Mouse (Mus musculus): ENCODE measurements around the gene Zfyve28. TPM values are rescaled to one million over a fixed set of nuclear protein-coding genes. Genes with fewer than 3 reads are reported as not detected.

Gene Zfyve28
- polyA plus RNA-seq, 1 experiment from 2014 or later: 0.29 TPM

DNA sequence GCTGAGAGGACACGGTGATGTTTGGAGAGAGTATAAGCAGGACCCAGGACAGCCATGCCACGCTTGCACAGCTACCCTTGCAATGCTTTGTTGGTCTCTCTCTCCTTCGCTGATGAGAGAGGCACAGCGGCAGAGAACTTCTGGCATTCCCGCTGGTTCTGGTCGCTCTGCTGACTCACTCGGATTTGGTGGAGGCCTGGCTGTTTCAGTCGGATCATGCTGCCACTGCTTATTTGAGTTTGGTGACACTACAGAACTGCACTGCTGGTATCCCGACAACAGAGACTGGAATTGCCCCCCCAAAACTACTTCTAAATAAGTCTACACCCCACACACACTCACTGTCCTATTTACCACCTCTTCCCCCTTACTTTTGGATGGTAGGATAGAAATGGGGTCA is 9.0 kb downstream of the Zfyve28 start:
- Histone ChIP-seq H3K9me3 (replicated peaks; ENCODE audit: control insufficient read depth, low read length) (no peaks in the 10 kb centered on the region), H3K9ac (ENCODE audit: low read depth, low read length) (no peak overlapping the region), H3K4me2 (no peak overlapping the region), H3K36me3 (ENCODE audit: control insufficient read depth, insufficient read depth, low read length) (no peaks in the 10 kb centered on the region), H3K27ac (ENCODE audit: low read depth, low read length) (no peak overlapping the region), H3K4me3 (ENCODE audit: low read depth, low read length) (no peak overlapping the region), H3K4me1 (ENCODE audit: control insufficient read depth, insufficient read depth, low read length) (no peaks in the 10 kb centered on the region; the same call in 1 of the 2 replicates), H3K27me3 (ENCODE audit: control insufficient read depth, insufficient read depth, low read length) (no peaks in the 10 kb centered on the region; the same call in 1 of the 2 replicates)
- WGBS (ENCODE audit: insufficient replicate concordance): 72% methylated on average over 9 of the region's 9 CpGs
- no peak for ATAC-seq (replicated peaks; ENCODE audit: insufficient number of reproducible peaks, low FRiP score, low TSS enrichment)

DNA sequence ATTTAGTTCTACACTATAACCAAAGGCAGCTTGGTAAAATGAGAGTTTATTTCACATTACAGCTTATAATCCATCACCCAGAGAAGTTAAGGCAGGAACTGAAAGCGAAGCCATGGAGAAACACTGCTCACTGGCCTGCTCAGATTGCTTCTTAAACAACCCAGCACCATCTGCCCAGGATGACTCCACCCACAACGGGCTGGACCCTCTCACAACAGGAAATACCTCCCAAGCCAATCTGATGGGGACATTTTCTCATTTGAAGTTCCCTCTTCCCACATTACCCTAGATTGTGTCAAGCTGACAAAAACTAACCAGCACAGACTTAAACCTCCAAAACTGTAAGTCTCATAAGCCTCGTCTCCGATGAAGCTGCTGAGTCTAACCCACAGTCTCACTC is 10.2 kb downstream of the Zfyve28 start:
- no peak for ATAC-seq (replicated peaks; ENCODE audit: insufficient number of reproducible peaks, low FRiP score, low TSS enrichment)

DNA sequence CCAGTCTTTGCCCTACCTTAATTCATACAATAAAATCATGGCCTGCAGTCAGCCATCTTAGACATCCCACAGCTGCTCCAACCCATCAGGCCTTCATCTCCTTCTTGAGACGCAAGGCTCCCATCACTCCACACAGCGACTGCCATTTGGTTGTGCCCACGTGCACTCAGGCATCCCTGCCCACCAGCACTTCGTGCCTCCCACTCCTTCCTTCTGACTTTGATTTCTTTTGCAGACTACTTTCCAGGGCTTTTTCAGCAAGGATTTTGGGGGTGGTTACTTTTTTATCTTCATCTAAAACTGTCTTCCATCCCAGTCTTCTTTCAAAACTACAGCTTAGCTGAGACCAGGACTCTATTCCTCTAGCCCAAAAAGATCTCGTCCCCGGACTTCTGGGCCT is 11.5 kb downstream of the Zfyve28 start:
- no peaks in the 10 kb centered on the region; the same call in 1 of the 2 replicates for H3K4me1 ChIP-seq (ENCODE audit: control insufficient read depth, insufficient read depth, low read length)
- no peak overlapping the region for H3K4me3 ChIP-seq (ENCODE audit: low read depth, low read length)
- H3K27ac ChIP-seq (ENCODE audit: low read depth, low read length): no peak overlapping the region
- no peaks in the 10 kb centered on the region for H3K9me3 ChIP-seq (replicated peaks; ENCODE audit: control insufficient read depth, low read length)
- no peak for ATAC-seq (replicated peaks; ENCODE audit: insufficient number of reproducible peaks, low FRiP score, low TSS enrichment)
- H3K9ac ChIP-seq (ENCODE audit: low read depth, low read length): no peak overlapping the region
- no peaks in the 10 kb centered on the region; the same call in 1 of the 2 replicates for H3K27me3 ChIP-seq (ENCODE audit: control insufficient read depth, insufficient read depth, low read length)
- 73% methylated on average over 6 of the region's 6 CpGs for WGBS (ENCODE audit: insufficient replicate concordance)
- no peaks in the 10 kb centered on the region for H3K36me3 ChIP-seq (ENCODE audit: control insufficient read depth, insufficient read depth, low read length)
- no peak overlapping the region for H3K4me2 ChIP-seq

More for the DNA sequence above, 10.2 kb downstream of the Zfyve28 start:
- Histone ChIP-seq H3K9ac (ENCODE audit: low read depth, low read length) (no peak overlapping the region), H3K36me3 (ENCODE audit: control insufficient read depth, insufficient read depth, low read length) (no peaks in the 10 kb centered on the region), H3K27me3 (ENCODE audit: control insufficient read depth, insufficient read depth, low read length) (no peaks in the 10 kb centered on the region; the same call in 1 of the 2 replicates), H3K4me3 (ENCODE audit: low read depth, low read length) (no peak overlapping the region), H3K9me3 (replicated peaks; ENCODE audit: control insufficient read depth, low read length) (no peaks in the 10 kb centered on the region), H3K4me2 (no peak overlapping the region), H3K4me1 (ENCODE audit: control insufficient read depth, insufficient read depth, low read length) (no peaks in the 10 kb centered on the region; the same call in 1 of the 2 replicates), H3K27ac (ENCODE audit: low read depth, low read length) (no peak overlapping the region)
- WGBS (ENCODE audit: insufficient replicate concordance): 71% methylated on average over 4 of the region's 4 CpGs

DNA sequence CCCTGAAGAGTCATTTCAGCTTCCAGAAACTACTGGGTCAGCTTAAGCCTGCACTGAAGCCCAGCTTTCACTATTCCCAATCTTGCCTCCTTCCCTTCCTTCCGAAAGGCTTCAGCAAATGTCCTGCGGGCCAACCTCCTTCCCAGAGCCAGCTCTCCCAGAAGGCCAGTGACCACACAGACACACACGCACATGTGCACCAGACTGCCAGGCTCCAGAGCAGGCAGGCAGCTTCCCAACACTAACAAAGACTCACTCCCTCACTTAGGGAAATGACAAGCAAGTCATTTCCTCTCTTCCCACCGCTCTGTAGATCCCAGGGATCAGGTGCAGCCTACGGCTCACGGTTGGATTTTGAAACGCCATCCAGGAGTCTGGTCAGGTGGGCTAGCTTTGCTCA is 12.1 kb downstream of the Zfyve28 start:
- Histone ChIP-seq H3K27ac (ENCODE audit: low read depth, low read length) (no peak overlapping the region), H3K36me3 (ENCODE audit: control insufficient read depth, insufficient read depth, low read length) (no peaks in the 10 kb centered on the region), H3K4me3 (ENCODE audit: low read depth, low read length) (no peak overlapping the region), H3K4me2 (no peak overlapping the region), H3K27me3 (ENCODE audit: control insufficient read depth, insufficient read depth, low read length) (no peaks in the 10 kb centered on the region; the same call in 1 of the 2 replicates), H3K9me3 (replicated peaks; ENCODE audit: control insufficient read depth, low read length) (no peaks in the 10 kb centered on the region), H3K9ac (ENCODE audit: low read depth, low read length) (no peak overlapping the region), H3K4me1 (ENCODE audit: control insufficient read depth, insufficient read depth, low read length) (no peaks in the 10 kb centered on the region; the same call in 1 of the 2 replicates)
- ATAC-seq (replicated peaks; ENCODE audit: insufficient number of reproducible peaks, low FRiP score, low TSS enrichment): no peak
- WGBS (ENCODE audit: insufficient replicate concordance): 63% methylated on average over 7 of the region's 7 CpGs

DNA sequence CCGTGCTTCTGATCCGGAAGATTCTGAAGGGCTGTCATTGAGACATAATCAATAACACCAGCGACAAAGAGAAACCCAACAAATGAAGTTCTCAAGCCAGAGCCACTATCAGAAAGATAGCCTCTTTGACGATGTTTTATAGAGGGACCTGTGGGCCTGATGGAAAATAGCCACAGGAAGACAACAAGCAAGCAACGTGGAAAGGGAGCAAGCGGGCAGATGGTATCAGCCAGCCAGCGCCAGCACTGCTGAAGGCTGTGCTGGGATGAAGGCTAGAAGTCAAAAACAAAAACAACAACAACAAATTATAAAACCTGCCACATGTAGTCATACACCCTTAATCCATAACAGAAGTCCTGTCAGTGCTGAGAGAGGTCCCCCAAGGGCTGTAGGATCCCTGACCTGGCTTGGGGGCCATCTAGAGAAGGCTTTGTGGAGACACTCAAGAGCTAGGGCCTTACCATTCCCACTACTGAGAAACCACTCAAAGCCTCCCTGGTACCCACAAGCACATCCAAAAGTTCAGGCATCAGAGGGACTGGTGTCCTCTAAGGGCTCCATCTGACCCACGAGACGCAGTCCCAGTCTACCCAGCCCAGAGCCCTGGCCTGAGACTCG is 13.5 kb downstream of the Zfyve28 start:
- no peak for ATAC-seq (replicated peaks; ENCODE audit: insufficient number of reproducible peaks, low FRiP score, low TSS enrichment)
- H3K4me2 ChIP-seq: no peak overlapping the region
- H3K9ac ChIP-seq (ENCODE audit: low read depth, low read length): no peak overlapping the region
- H3K27ac ChIP-seq (ENCODE audit: low read depth, low read length): no peak overlapping the region
- H3K27me3 ChIP-seq (ENCODE audit: control insufficient read depth, insufficient read depth, low read length): no peaks in the 10 kb centered on the region; the same call in 1 of the 2 replicates
- no peaks in the 10 kb centered on the region for H3K36me3 ChIP-seq (ENCODE audit: control insufficient read depth, insufficient read depth, low read length)
- 79% methylated on average over 10 of the region's 10 CpGs for WGBS (ENCODE audit: insufficient replicate concordance)
- H3K4me3 ChIP-seq (ENCODE audit: low read depth, low read length): no peak overlapping the region
- no peaks in the 10 kb centered on the region for H3K4me1 ChIP-seq (ENCODE audit: control insufficient read depth, insufficient read depth, low read length)
- H3K9me3 ChIP-seq (replicated peaks; ENCODE audit: control insufficient read depth, low read length): no peaks in the 10 kb centered on the region

DNA sequence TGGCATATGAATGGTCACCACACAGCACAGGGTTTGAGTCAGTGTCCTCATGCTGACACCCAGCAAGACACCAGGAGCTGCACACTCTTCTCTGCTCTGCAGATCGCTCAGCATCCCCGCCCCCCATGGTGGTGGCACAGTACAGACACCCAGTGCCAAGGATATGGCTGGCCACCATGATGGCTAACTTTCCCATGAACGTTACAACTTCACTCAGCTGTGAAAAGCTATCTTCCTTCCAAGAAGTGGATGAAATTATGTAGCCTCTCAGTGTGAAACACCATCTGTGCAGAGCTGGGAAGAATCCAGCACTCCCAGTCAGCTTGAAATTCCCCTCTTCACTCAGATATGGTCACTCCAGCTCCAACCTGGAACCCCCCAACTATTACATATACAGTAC is 14.0 kb downstream of the Zfyve28 start:
- no peak for ATAC-seq (replicated peaks; ENCODE audit: insufficient number of reproducible peaks, low FRiP score, low TSS enrichment)
- H3K27me3 ChIP-seq (ENCODE audit: control insufficient read depth, insufficient read depth, low read length): no peaks in the 10 kb centered on the region

DNA sequence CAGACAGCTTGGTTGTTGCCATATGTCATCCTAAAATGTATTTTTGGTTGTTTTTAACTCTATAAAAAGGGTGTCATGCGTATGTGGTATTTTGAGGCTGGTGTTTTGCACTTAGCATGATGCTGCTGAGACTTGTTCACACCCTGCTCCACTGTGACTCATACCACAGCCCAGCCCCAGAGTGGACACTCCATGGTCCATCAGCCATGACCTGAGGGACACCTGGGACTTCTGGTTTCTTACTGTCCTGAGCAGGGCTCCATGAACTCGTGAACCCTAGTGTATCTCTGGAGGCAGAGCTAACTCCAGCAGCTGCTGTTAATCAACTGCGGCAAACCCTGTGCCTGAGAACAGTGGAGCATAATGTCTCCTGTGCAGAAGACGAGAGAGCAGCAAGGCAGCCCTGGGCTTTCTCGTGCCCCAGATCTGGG is 15.0 kb downstream of the Zfyve28 start:
- no peaks in the 10 kb centered on the region for H3K27me3 ChIP-seq (ENCODE audit: control insufficient read depth, insufficient read depth, low read length)
- no peak for ATAC-seq (replicated peaks; ENCODE audit: insufficient number of reproducible peaks, low FRiP score, low TSS enrichment)
- no peaks in the 10 kb centered on the region for H3K36me3 ChIP-seq (ENCODE audit: control insufficient read depth, insufficient read depth, low read length)
- no peaks in the 10 kb centered on the region for H3K9me3 ChIP-seq (replicated peaks; ENCODE audit: control insufficient read depth, low read length)
- H3K4me2 ChIP-seq: no peak overlapping the region
- H3K9ac ChIP-seq (ENCODE audit: low read depth, low read length): no peak overlapping the region
- H3K4me1 ChIP-seq (ENCODE audit: control insufficient read depth, insufficient read depth, low read length): no peaks in the 10 kb centered on the region
- H3K27ac ChIP-seq (ENCODE audit: low read depth, low read length): no peak overlapping the region
- H3K4me3 ChIP-seq (ENCODE audit: low read depth, low read length): no peak overlapping the region
- WGBS (ENCODE audit: insufficient replicate concordance): 65% methylated on average over 5 of the region's 5 CpGs

More for the DNA sequence above, 14.0 kb downstream of the Zfyve28 start:
- Histone ChIP-seq H3K9me3 (replicated peaks; ENCODE audit: control insufficient read depth, low read length) (no peaks in the 10 kb centered on the region), H3K36me3 (ENCODE audit: control insufficient read depth, insufficient read depth, low read length) (no peaks in the 10 kb centered on the region), H3K4me1 (ENCODE audit: control insufficient read depth, insufficient read depth, low read length) (no peaks in the 10 kb centered on the region), H3K9ac (ENCODE audit: low read depth, low read length) (no peak overlapping the region), H3K4me2 (no peak overlapping the region), H3K4me3 (ENCODE audit: low read depth, low read length) (no peak overlapping the region), H3K27ac (ENCODE audit: low read depth, low read length) (no peak overlapping the region)
- 76% methylated on average over 3 of the region's 3 CpGs for WGBS (ENCODE audit: insufficient replicate concordance)

DNA sequence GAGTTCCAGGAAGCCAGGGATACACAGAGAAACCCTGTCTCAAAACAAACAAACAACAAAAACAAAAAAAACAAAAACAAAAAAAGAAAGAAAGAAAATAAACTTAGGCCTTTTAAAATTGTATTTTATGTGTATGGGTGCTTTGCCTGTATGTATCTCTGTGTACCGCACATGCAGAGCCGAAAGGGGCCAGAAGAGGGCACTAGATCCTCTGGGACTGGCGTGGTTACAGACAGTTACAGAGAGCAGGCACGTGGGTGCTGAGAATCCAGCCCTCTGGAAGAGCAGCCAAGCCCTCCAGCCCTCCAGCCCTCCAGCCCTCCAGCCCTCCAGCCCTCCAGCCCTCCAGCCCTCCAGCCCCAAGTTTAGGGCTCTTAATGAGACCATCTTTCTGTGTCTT is 16.5 kb downstream of the Zfyve28 start:
- no peak overlapping the region for H3K4me3 ChIP-seq (ENCODE audit: low read depth, low read length)
- H3K36me3 ChIP-seq (ENCODE audit: control insufficient read depth, insufficient read depth, low read length): no peaks in the 10 kb centered on the region
- no peak for ATAC-seq (replicated peaks; ENCODE audit: insufficient number of reproducible peaks, low FRiP score, low TSS enrichment)
- no peaks in the 10 kb centered on the region for H3K9me3 ChIP-seq (replicated peaks; ENCODE audit: control insufficient read depth, low read length)
- 19% methylated on average over 4 of the region's 4 CpGs for WGBS (ENCODE audit: insufficient replicate concordance)
- no peaks in the 10 kb centered on the region for H3K27me3 ChIP-seq (ENCODE audit: control insufficient read depth, insufficient read depth, low read length)
- no peaks in the 10 kb centered on the region for H3K4me1 ChIP-seq (ENCODE audit: control insufficient read depth, insufficient read depth, low read length)
- no peak overlapping the region for H3K9ac ChIP-seq (ENCODE audit: low read depth, low read length)
- no peak overlapping the region for H3K27ac ChIP-seq (ENCODE audit: low read depth, low read length)
- H3K4me2 ChIP-seq: no peak overlapping the region

DNA sequence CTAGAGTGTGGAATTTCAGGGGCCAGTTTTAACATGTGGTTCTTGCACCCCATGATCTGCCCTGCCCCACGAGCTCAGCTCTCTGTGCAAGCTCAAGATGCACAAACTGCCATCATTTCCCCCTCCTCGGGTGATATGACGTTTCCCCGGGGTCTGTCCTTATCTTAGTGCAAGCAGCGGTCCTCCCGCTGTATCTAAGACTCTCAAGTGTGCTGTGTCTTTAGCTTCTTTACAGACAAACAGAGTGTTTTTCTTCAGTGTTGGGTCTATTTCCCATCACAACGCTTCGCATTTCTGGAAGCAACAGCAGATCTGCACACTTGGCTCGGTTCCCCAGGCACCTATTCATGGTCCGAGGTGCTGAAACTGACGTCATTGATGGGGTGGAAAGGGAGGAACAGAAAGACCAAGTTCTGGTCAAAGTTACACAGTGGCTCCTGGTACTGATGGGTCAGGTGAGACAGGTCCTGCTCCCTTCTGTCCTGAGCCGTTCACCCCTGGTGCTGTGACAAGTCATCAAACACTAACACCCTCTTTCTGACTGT is 18.3 kb downstream of the Zfyve28 start:
- no peak overlapping the region for H3K27ac ChIP-seq (ENCODE audit: low read depth, low read length)
- 40% methylated on average over 12 of the region's 12 CpGs for WGBS (ENCODE audit: insufficient replicate concordance)
- no peaks in the 10 kb centered on the region for H3K9me3 ChIP-seq (replicated peaks; ENCODE audit: control insufficient read depth, low read length)
- no peaks in the 10 kb centered on the region for H3K36me3 ChIP-seq (ENCODE audit: control insufficient read depth, insufficient read depth, low read length)
- H3K9ac ChIP-seq (ENCODE audit: low read depth, low read length): no peak overlapping the region
- no peaks in the 10 kb centered on the region for H3K4me1 ChIP-seq (ENCODE audit: control insufficient read depth, insufficient read depth, low read length)
- H3K4me2 ChIP-seq: no peak overlapping the region
- no peak for ATAC-seq (replicated peaks; ENCODE audit: insufficient number of reproducible peaks, low FRiP score, low TSS enrichment)
- H3K27me3 ChIP-seq (ENCODE audit: control insufficient read depth, insufficient read depth, low read length): no peaks in the 10 kb centered on the region
- no peak overlapping the region for H3K4me3 ChIP-seq (ENCODE audit: low read depth, low read length)
